Mouse (Mus musculus) spleen, adult 2 months (tissue): Measurements from ENCODE around the gene Colq.

Experiments
- CTCF ChIP-seq: fragments of 200-500 bp; IDR thresholded peaks from 2 replicates; pipeline ENCODE4 v1.5.1; 2011; ENCODE audit warnings: mild to moderate bottlenecking, inconsistent platforms; ENCODE audit not compliant: insufficient read depth, insufficient read length, insufficient replicate concordance; ENCODE audit errors: extremely low read depth
- POLR2A ChIP-seq: fragments of 200-500 bp; IDR thresholded peaks from 2 replicates; pipeline ENCODE4 v1.6.1; 2011; ENCODE audit warnings: low read depth, low read length, inconsistent platforms

GRCm38 (mm10) chr14:31482417-31482816, 108.7 kb downstream of the Colq start:
- no peak for TF ChIP-seq POLR2A
- TF ChIP-seq CTCF = no peak
